Mouse (Mus musculus) retina, embryonic 14.5 days (tissue): ENCODE data around the gene Sipa1l1.
A peak's percentile ranks its signal among the peaks of the same experiment; 100 is the strongest.

ENCODE experiments used
- DNase-seq: peaks from one replicate; pipeline ENCODE4 v3.0.0-alpha.2; 2015; ENCODE audit warnings: low spot score

The Sipa1l1 gene

GRCm38 (mm10) chr12:82382932-82383331, 213.8 kb downstream of the Sipa1l1 start:
- DNase-seq = no peak

DNA sequence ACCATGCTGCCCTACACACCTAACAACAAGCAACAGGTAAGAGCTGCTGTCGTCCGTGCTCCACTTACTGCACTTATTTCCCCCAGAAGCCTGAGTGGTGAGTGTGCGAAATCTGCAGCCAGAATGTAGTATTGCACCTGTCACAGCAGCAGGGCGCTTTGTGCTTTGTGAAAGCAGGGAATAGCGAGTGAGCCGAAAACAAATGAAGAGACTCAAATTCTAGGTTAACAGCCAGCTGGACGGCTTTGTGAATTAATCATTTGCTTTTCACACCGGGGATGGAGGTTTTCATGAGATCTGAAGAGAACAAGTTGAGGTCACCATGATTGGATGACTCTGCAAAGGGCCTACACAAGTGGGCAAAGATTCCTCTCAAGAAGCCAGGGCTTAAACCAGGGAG, 215.6 kb downstream of the Sipa1l1 start:
- no peak for DNase-seq

DNA sequence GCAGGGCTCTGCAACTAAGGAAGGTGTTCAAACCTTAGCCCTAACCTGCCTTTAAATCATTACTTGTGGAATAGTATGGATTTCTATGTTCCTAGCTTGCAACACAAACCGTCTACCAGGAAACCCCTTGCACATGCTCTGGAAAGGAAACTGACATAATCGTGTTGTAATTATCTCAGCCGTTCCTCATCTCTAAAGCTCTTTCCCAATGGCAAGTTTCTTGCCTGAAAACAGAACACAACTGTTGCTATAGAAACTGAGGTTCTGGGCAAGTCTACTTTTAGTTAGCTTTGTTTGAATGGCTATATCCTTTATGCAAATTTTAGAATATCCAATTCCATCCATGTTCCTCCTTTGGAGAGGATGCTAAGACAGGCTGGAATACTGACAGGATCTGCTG, 217.9 kb downstream of the Sipa1l1 start:
- no peak for DNase-seq

GRCm38 (mm10) chr12:82387647-82388046, 218.5 kb downstream of the Sipa1l1 start:
- no peak for DNase-seq

DNA sequence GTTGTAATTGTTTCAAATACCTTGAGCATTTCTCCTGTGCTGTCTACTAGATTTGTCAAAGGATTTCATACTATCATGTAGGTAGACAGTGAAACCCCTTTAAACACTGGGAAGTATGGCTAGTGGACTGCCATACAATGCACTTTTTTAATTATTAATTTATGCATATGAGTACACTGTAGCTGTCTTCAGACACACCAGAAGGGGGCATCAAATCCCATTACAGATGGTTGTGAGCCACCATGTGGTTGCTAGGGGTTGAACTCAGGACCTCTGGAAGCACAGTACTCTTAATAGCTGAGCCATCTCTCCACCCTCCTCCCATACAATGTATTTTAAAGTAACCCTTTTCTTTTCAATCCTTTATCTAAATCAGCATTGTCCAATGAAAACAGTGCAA, 219.0 kb downstream of the Sipa1l1 start:
- no peak for DNase-seq

DNA sequence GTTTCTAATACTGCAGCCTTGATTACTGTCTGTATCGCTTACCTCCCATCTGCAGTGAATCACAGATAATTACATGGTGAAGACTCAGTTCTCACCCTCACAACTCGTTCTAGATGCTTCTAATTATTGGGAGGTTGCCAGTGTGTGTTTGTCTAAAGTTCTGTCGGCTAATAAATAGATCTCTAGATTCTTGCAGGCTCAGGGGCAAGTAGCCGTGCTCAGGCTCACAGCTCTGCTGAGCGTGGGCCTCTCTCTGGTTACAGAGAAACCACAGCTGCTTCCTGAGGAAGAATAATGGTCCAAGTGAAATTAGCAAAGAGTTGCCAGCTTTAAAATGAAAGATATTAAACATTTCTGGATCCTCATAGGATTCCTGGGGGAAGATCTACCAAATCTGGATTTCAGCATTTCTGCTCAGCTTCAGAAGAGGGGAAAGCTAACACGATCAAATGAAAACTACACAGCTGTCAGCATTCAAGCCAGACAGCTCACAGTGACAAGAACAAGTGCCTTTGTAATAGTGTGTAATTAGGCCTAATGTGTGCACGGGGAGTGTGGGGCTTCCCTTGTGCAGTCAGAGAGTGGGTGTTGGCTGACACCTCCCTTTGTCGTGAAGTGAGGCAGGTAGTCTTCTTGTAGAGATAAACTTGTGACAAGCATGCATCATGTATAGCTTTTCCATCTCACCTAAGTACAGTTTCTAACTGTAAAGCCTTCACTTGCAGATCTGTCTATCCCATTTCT, 225.2 kb downstream of the Sipa1l1 start:
- no peak for DNase-seq

DNA sequence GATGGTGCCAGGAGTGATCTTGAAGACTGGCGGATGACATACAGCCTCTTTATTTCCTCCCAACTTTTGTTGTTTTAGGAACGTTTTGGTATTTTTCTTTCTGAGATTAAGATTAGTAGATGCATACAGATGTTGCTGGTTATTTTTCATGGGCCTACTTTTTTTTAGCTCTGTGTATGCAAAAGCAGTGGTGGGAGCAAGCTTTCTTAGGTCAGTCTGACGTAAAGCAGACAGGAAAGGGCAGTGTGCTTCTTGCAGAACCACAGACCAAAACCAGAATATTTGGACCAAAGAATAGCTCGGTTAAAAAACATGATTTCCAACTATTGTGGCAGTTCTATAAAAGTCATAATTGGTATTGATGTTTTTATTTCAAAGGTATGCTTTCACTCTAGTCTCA, 226.1 kb downstream of the Sipa1l1 start:
- DNase-seq = no peak

DNA sequence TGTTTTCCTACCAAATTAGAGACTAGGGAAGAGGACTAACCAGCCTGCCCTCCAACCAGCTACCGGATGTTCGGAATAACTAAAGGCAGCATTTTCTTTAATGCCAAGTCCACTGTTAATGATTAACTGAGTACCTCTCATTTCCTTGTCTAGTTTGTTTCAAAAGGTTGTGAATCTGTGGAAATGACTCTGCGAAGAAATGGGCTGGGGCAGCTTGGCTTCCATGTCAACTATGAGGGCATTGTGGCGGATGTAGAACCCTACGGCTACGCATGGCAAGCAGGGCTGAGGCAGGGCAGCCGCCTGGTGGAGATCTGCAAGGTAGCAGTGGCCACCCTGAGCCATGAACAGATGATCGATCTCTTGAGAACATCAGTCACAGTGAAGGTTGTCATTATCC, 228.1 kb downstream of the Sipa1l1 start:
- peak; percentile 23 for DNase-seq

DNA sequence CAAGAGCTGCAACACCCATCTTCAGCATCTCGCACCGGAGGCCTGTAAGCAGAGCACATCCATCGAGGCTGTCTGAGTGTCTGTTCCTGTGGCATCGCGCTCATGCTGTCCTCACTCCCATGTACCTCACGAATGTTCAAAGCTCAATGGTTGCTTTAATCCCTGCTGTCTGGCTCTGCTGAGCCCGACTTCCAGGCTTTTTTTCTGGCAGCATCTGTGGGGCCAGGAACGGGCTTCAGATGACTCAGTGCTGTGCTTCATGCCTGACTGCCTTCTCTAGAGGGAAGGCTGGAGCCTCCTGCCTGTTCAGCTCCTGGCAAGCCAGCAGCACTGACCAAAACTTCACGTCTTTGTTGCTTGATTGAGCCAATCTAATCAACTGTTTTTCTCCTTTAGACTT, 228.6 kb downstream of the Sipa1l1 start:
- DNase-seq = peak; percentile 60

GRCm38 (mm10) chr12:82398926-82399325, 229.8 kb downstream of the Sipa1l1 start:
- DNase-seq = no peak

DNA sequence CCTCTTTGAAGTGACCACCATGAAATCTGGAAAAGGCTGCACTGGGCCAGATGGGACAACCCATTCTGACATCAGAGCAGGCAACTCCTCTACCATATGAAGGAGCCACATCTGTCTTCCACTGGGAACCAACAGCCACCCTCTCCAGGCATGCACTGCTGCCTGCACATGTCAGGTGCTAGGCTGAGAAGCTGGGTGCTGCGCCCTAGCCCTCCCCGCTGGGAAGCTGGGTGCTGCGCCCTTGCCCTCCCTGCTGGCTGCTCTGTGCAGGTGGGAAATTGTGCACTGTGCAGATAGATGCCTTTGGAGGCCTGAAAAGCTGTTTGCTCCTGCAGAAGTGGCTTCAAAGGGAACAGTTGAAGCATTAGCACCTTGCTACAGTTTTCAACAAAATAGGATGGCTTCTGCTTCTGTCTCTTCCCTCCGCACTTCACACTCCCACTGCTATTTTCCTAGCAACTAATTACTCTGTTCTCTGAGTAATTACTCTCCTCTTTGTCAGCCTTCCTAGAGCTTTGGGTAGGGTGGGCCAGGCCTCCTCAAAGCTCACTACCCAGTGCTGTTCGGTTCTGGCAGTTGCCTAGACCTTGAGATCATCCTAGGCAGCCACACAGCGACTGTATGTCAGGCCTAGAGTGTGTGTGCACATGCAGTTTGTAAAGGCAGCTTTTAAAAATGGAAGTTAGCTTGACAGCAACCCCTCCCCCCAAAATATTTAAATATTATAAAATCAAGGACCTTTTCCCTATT, 231.0 kb downstream of the Sipa1l1 start:
- no peak for DNase-seq

DNA sequence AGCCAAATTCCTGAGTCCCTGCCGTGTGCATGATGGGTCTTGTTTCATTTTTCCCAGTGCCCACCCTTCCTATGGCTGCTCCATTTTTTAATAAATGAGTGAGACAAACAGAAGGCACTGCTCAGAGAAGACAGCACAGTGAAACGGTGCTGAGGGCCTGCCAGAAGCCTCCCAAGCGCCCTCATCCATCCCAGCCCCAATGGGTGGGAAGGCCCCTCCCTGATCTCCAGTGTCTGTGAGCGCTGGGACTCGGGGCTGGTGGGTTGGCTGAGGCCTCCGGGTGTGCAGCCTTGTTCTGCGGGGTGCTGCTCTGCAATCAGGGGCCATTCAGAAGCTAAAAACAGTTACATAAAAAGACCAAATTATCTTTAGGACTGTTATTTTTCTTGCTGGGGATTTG, 231.7 kb downstream of the Sipa1l1 start:
- DNase-seq = no peak

- no peak for DNase-seq
Observed at GRCm38 (mm10) chr12:82401440-82401839, 232.3 kb downstream of the Sipa1l1 start.

GRCm38 (mm10) chr12:82402635-82403034, 233.5 kb downstream of the Sipa1l1 start:
- DNase-seq = no peak

- DNase-seq = no peak
Observed at GRCm38 (mm10) chr12:82407531-82408255, 238.6 kb downstream of the Sipa1l1 start.

- no peak for DNase-seq
Observed at GRCm38 (mm10) chr12:82408486-82408885, 239.4 kb downstream of the Sipa1l1 start.

- peak; percentile 9 for DNase-seq
Observed at GRCm38 (mm10) chr12:82409686-82410472, 240.8 kb downstream of the Sipa1l1 start.

DNA sequence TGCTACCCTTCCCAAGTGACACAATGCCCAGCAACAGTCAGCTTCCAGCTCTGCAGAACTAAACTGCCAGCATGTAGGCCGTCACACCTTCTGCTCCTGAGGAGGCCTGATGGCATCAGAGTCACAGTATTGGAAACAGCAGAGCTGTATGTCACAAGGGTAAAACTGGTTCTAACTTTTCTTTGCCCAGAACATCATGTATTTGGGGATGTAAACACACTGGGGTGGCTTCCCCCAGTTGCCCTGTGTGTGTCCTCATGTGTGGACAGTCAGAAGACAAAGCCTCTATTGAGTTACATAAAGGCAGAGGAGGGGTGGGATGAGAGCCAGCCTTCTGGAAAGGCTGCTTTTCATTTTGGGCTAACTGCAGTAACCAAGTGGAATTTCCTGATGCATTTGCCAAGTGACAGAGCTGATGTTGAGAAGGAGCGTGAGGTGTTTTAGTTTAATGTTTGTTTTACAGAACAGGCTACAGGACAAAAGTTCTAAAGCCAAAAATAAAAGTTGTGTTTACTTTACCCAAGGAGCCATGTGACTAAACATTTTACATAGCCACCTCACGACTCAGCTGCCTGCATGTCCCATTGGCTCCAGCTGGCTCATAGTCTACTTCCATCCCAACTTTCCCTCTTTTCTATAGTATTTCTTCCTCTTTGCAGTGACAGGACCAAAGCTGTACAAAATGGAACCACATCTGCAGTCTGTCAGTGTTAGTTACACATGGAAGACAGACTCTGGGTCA, 243.3 kb downstream of the Sipa1l1 start:
- no peak for DNase-seq

DNA sequence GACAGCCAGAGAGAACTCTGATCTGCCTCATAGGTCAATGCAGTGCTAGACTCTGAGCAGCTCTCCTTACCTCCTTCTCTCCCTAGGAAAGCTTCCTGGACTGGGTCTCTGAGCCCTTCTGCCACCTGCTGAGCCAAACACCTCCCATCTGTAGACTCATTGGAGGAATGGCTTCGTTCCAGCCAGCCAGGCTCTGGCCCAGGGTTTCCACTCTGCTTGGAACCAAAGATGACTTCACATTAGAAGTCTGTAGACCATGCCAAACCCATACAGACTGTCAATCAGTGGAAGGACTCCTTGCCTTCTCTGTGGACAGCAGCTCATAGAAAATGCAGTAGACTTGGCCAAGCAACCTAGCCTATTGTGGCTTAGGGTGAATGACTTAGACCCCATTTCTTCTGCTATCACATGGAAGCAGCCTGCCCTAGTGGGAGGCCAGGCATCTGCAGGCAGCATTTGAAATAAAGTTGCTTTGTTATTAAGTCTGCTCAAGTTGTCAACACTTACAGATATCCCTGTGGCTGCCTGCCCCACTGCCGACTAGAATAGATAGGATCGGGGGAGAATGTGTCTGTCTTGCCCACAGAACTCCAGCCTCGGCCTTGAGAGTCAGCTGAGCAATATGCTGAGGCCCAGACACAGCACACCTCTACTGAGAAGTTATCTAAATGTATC, 246.7 kb downstream of the Sipa1l1 start:
- DNase-seq = no peak

DNA sequence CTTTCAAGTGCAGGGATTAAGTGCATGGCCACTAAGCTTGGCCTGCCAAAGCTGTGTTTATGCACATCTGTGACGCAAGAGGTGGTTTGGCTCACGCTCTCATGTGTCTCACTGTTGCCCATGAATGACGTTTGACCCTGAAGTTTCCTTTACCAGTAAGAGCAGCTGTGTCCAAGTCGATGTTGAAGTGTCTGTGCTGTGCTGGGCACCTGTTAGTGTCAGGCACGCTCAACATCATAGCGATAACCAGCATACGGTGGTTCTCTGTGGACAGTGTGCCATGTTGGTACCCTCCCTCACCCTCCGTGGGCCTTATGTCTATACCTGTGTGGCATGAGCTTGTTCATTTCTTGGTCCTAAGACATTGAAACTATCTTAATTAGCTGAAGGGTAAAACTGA, 249.9 kb downstream of the Sipa1l1 start:
- DNase-seq = no peak

- DNase-seq = no peak
Observed at GRCm38 (mm10) chr12:82424783-82425182, 255.7 kb downstream of the Sipa1l1 start.
